ENCODE assay signal across 1 mouse cellular context in genomic region chr2:156538817-156539555, GRCm38 (mm10).
TF ChIP-seq lines count a peak whose summit lies in the region.

No protein-coding gene starts in this region.

TF ChIP-seq in CH12.LX, 34 proteins besides CTCF, POLR2A, EP300 and RAD21 (continued from another document):
- TF ChIP-seq NRF1 (IDR thresholded peaks at IDR 0.05; ENCODE audit: low read depth, low read length) (no peak), ZKSCAN1 (IDR thresholded peaks at IDR 0.05; ENCODE audit: borderline replicate concordance, low read depth, low read length) (no peak), SIN3A (IDR thresholded peaks at IDR 0.05; ENCODE audit: low read length) (no peak), KAT2A (IDR thresholded peaks at IDR 0.05; ENCODE audit: insufficient replicate concordance, low read length) (no peak), MAFK (IDR thresholded peaks at IDR 0.05; ENCODE audit: insufficient replicate concordance, low read length) (peak; percentile 58; the same call in 1 of the 2 replicates), HCFC1 (IDR thresholded peaks at IDR 0.05; ENCODE audit: low read depth, low read length) (no peak), NELFE (IDR thresholded peaks at IDR 0.05; ENCODE audit: low read depth, low read length) (no peak), MXI1 (IDR thresholded peaks at IDR 0.05; ENCODE audit: low read depth, low read length) (no peak), ELF1 (IDR thresholded peaks at IDR 0.05; ENCODE audit: low read depth, low read length) (no peak), MEF2A (IDR thresholded peaks at IDR 0.05; ENCODE audit: borderline replicate concordance, low read depth, low read length) (no peak), TCF12 (IDR thresholded peaks at IDR 0.05; ENCODE audit: low read depth, low read length) (0 out of 2 replicates have a peak, but pooled peaks have one; percentile 24), JUND (conservative IDR thresholded peaks at IDR 0.05; ENCODE audit: low read depth, low read length) (no peak), CHD2 (IDR thresholded peaks at IDR 0.05; ENCODE audit: low read length) (no peak), E2F4 (IDR thresholded peaks at IDR 0.05; ENCODE audit: insufficient replicate concordance, low read depth, low read length) (no peak), RCOR1 (conservative IDR thresholded peaks at IDR 0.05; ENCODE audit: low read depth, low read length) (no peak), IRF4 (IDR thresholded peaks at IDR 0.05; ENCODE audit: low read depth, low read length) (peak; percentile 55)
